Mouse (Mus musculus) heart, postnatal 0 days (tissue): ENCODE measurements around the gene Sel1l.

ENCODE experiments used
- CTCF ChIP-seq: IDR thresholded peaks from 2 replicates; pipeline ENCODE4 v1.5.1; 2016; ENCODE audit warnings: antibody characterized with exemption, control low read depth, low read depth
- EP300 ChIP-seq: IDR thresholded peaks from 2 replicates; pipeline ENCODE4 v1.6.1; 2016; ENCODE audit warnings: antibody characterized with exemption, low read depth

- no peak for TF ChIP-seq EP300
- TF ChIP-seq CTCF: no peak
Measured at GRCm38 (mm10) chr12:91838261-91838660, 10.7 kb downstream of the Sel1l start.
